Mouse (Mus musculus) effector memory CD4-positive, alpha-beta T cell, adult 5 months (primary cell): Measurements from ENCODE around the gene Arhgdib. TPM values are rescaled to one million over a fixed set of nuclear protein-coding genes. Genes with fewer than 3 reads are reported as not detected.

Source experiments
- polyA plus RNA-seq: library from polyadenylated mRNA; unstranded; fragments of 100-300 nt; shearing (Covaris generic); gene quantifications from one replicate; pipeline ENCODE4 v1.2.1, GENCODE M21; 2017

Gene Arhgdib
- polyA plus RNA-seq = 1,327 TPM

GRCm38 (mm10) chr6:136941051-136942021 is at the start of gene Arhgdib:
Gene Arhgdib (minus strand): TSS chr6:136941899.

GRCm38 (mm10) chr6:136923532-136923931 is 18.2 kb downstream of the Arhgdib start, which contains the start of gene Pde6h:
Gene Pde6h (plus strand): TSS chr6:136923832.

GRCm38 (mm10) chr6:136922080-136922479 is 19.6 kb downstream of the Arhgdib start, which contains the start of gene Erp27:
Gene Erp27 (minus strand): TSS chr6:136922180.

GRCm38 (mm10) chr6:136875670-136876069 is 66.0 kb downstream of the Arhgdib start, which contains the start of gene Mgp:
Gene Mgp (minus strand): TSS chr6:136875823.

Other genes with a start within 250 kb of the Arhgdib start
- gene Gucy2c, start 160.1 kb downstream of the Arhgdib start, polyA plus RNA-seq = not detected
- 1.5 TPM for gene Hist4h4, start 137.5 kb downstream of the Arhgdib start, polyA plus RNA-seq
- gene H2afj, start 133.7 kb downstream of the Arhgdib start, polyA plus RNA-seq = 144 TPM
- 2.3 TPM for gene BC049715, start 114.3 kb downstream of the Arhgdib start, polyA plus RNA-seq
- gene Wbp11, start 113.7 kb downstream of the Arhgdib start, polyA plus RNA-seq = 161 TPM
- gene Smco3, start 106.4 kb downstream of the Arhgdib start, polyA plus RNA-seq = not detected
- not detected for gene Art4, start 84.2 kb downstream of the Arhgdib start, polyA plus RNA-seq
- gene Mgp, start 66.1 kb downstream of the Arhgdib start, polyA plus RNA-seq = not detected
- gene Erp27, start 19.7 kb downstream of the Arhgdib start, polyA plus RNA-seq = 1.6 TPM
- gene Pde6h, start 18.1 kb downstream of the Arhgdib start, polyA plus RNA-seq = 0.51 TPM
- not detected for gene Rerg, start 228.6 kb upstream of the Arhgdib start, polyA plus RNA-seq